Mouse (Mus musculus) liver, adult 2 months (tissue): Measurements from ENCODE around the gene Csk. TPM values are rescaled to one million over a fixed set of nuclear protein-coding genes. Genes with fewer than 3 reads are reported as not detected.
A peak's percentile ranks its signal among the peaks of the same experiment; 100 is the strongest.

Experiments used
- DNase-seq: peaks from one replicate; pipeline ENCODE4 v3.0.0-alpha.2; 2011; ENCODE audit warnings: low read depth, low spot score; ENCODE audit errors: extremely low read depth
- H3K27ac ChIP-seq: fragments of 200-500 bp; replicated peaks from 2 replicates; pipeline ENCODE4 v1.5.1; 2012; ENCODE audit warnings: low read depth, mild to moderate bottlenecking, control low read depth, inconsistent platforms, low read length; ENCODE audit not compliant: insufficient read depth
- H3K27me3 ChIP-seq: fragments of 200-500 bp; 2 replicates; pipeline ENCODE4 v1.6.1; 2012; ENCODE audit warnings: mild to moderate bottlenecking, moderate library complexity, low read length, inconsistent platforms; ENCODE audit not compliant: control insufficient read depth, insufficient read depth
- H3K36me3 ChIP-seq: fragments of 200-500 bp; 2 replicates; pipeline ENCODE4 v1.6.1; 2012; ENCODE audit warnings: low read length, inconsistent platforms; ENCODE audit not compliant: control insufficient read depth, insufficient read depth
- H3K4me1 ChIP-seq: fragments of 200-500 bp; 2 replicates; pipeline ENCODE4 v1.6.1; 2011; ENCODE audit warnings: low read length; ENCODE audit not compliant: control insufficient read depth, insufficient read depth
- H3K4me3 ChIP-seq: fragments of 200-500 bp; 2 replicates; pipeline ENCODE4 v1.5.1; 2011; ENCODE audit warnings: low read depth, mild to moderate bottlenecking, control low read depth, low read length, moderate library complexity; ENCODE audit not compliant: insufficient read depth
- H3K79me2 ChIP-seq: fragments of 200-500 bp; 2 replicates; pipeline ENCODE4 v1.6.1; 2012; ENCODE audit warnings: inconsistent platforms, mild to moderate bottlenecking, low read length, moderate library complexity; ENCODE audit not compliant: control insufficient read depth, insufficient read depth
- H3K9ac ChIP-seq: fragments of 200-500 bp; 2 replicates; pipeline ENCODE4 v1.6.1; 2012; ENCODE audit warnings: low read depth, mild to moderate bottlenecking, control low read depth, inconsistent platforms, low read length
- CTCF ChIP-seq: fragments of 200-500 bp; IDR thresholded peaks from 2 replicates; pipeline ENCODE4 v1.5.1; 2011; ENCODE audit warnings: low read depth, low read length, control low read depth
- POLR2A ChIP-seq: fragments of 200-500 bp; IDR thresholded peaks from 2 replicates; pipeline ENCODE4 v1.6.1; 2011; ENCODE audit warnings: low read length, control low read depth; ENCODE audit not compliant: insufficient read depth; ENCODE audit errors: extremely low read depth
- WGBS: fragments of 180-500 bp; shearing (Covaris S2); methylation state at CpG from one replicate; pipeline ENCODE4 v1.1.7; 2018; 5-methylcytosine and 5-hydroxymethylcytosine counted together
- polyA plus RNA-seq: library from polyadenylated mRNA; depleted of rRNA; stranded (reverse); fragments of >200 nt; gene quantifications from 2 replicates; pipeline ENCODE4 v1.2.3, GENCODE M21; 2012
- total RNA-seq: library from RNA; depleted of rRNA; stranded (reverse); fragments of >200 nt; gene quantifications from 2 replicates; pipeline ENCODE4 v1.2.3, GENCODE M21; 2014

Gene Csk
- total and polyA plus RNA-seq, 2 experiments, result 18.3 to 31.4 TPM

DNA sequence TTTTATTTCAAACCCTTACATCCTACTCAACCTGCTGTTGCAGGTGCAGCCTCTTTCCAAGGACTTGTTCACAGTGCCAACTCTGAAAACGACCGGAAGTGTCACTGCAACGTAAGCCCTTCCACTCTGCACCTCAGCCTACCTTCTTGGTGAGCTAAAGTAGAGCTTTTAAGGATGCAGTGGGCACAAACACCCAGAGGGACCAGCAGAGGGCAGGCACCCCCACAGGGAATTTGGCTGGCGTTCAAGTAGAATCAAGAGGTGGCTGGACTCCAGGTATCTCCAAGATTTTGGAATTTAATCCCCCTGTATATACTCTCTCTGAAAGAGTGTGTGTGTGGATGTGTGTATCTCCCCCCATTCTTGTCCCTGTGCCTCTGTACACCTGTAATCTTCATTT, 4.4 kb upstream of the Csk start:
- TF ChIP-seq POLR2A, result no peak
- no peak for TF ChIP-seq CTCF
- no peaks in the 10 kb centered on the region for H3K36me3 ChIP-seq
- H3K79me2 ChIP-seq, result no peaks in the 10 kb centered on the region
- no peak overlapping the region for H3K4me3 ChIP-seq
- no peak for DNase-seq
- 61% methylated on average over 4 of the region's 4 CpGs for WGBS
- no peaks in the 10 kb centered on the region for H3K27me3 ChIP-seq
- peaks cover 11% of the 10 kb centered on the region for H3K4me1 ChIP-seq
- H3K9ac ChIP-seq, result no peak overlapping the region
- H3K27ac ChIP-seq, result no peak overlapping the region

DNA sequence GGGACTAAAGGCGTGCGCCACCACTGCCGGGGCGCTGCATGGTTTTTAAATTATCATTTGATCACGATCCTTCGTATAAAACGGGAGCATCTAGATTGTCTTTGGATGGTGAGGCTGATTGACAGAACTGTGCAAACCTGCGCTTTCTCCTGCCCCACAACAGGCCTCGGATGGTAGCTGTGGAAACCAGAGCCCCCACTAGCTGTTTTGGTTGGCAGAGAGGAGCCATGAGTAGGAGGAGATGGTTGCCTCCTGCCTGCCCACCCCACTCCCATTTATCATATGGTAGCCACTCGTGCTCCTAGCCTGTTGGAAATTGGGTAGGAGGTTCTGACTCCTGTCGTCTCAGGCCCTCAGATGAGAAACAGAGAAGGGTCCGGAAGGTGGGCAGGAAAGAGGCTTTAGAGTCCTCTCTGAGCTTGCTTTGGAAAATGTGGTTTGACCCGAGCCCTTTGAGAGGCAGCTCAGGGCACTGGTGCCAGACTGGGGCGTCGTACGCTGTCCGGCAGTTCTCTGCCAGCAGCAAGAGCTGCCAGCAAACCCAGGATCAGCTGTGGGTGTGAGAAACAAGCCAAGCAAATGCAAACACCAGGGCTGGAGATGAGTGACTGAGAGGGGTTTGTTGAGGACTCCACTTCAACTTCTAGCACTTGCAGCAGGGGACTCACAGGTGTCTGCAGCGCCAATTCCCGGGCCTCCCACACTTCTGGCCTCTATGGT, 3.4 kb upstream of the Csk start:
- peak; percentile 81 for DNase-seq
- H3K27ac ChIP-seq, result no peak overlapping the region
- WGBS, result 68% methylated on average over 19 of the region's 19 CpGs
- TF ChIP-seq CTCF (no peak), POLR2A (no peak)
- H3K79me2 ChIP-seq, result no peaks in the 10 kb centered on the region
- no peaks in the 10 kb centered on the region for H3K27me3 ChIP-seq
- H3K4me1 ChIP-seq, result peaks cover 11% of the 10 kb centered on the region
- H3K36me3 ChIP-seq, result no peaks in the 10 kb centered on the region
- H3K9ac ChIP-seq, result no peak overlapping the region
- no peak overlapping the region for H3K4me3 ChIP-seq

DNA sequence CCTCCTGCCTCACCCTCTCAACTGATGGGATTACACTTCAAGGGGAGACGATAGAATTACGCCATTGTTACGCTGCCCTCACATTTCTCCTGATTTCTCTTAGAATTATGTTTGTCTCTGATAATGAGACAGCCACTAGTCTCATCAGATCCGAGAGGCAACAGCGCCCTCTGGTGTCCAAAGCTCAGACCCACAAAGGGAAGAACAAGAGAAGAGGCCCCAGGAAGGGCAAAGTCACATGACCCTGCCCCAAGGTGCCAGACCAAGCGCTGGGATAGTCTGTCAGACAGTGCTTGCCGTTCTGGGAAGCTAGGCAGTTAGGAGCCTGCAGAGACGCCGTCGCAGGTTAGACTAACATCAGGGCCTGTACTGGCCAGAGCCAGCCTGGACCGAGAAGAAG, 2.3 kb upstream of the Csk start:
- H3K9ac ChIP-seq, result peak overlapping the region; percentile 25
- H3K4me3 ChIP-seq, result no peak overlapping the region
- H3K27ac ChIP-seq, result no peak overlapping the region
- no peaks in the 10 kb centered on the region for H3K79me2 ChIP-seq
- peaks cover 9% of the 10 kb centered on the region for H3K4me1 ChIP-seq
- DNase-seq, result peak; percentile 77
- WGBS, result 3% methylated on average over 11 of the region's 11 CpGs
- no peaks in the 10 kb centered on the region for H3K36me3 ChIP-seq
- H3K27me3 ChIP-seq, result no peaks in the 10 kb centered on the region
- peak; percentile 82 for TF ChIP-seq CTCF
- TF ChIP-seq POLR2A, result no peak

DNA sequence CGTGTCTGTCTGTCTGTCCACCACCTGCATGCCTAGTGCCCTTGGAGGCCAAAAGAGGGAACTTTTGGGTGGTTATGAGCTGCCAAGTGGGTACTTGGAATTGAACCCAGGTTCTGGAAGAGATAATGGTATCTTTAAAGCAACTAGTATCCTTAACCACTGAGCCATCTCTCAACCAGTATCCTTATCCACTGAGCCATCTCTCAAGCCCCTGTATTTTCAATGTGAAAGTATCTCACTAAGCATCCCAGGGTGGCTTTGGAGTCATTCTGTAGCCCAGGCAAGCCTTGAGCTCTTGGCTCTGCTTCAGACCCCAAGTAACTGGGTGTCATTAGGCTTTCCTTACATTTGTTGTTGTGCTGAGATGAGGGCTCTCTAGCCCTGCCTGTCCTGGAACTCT, 1.5 kb upstream of the Csk start:
- 97% methylated on average over 1 of the region's 1 CpGs for WGBS
- TF ChIP-seq POLR2A (no peak), CTCF (no peak)
- Histone ChIP-seq H3K79me2 (no peaks in the 10 kb centered on the region), H3K36me3 (no peaks in the 10 kb centered on the region), H3K27ac (no peak overlapping the region), H3K27me3 (no peaks in the 10 kb centered on the region), H3K9ac (no peak overlapping the region), H3K4me1 (peaks cover 6% of the 10 kb centered on the region; the same call in 1 of the 2 replicates), H3K4me3 (no peak overlapping the region)
- no peak for DNase-seq

DNA sequence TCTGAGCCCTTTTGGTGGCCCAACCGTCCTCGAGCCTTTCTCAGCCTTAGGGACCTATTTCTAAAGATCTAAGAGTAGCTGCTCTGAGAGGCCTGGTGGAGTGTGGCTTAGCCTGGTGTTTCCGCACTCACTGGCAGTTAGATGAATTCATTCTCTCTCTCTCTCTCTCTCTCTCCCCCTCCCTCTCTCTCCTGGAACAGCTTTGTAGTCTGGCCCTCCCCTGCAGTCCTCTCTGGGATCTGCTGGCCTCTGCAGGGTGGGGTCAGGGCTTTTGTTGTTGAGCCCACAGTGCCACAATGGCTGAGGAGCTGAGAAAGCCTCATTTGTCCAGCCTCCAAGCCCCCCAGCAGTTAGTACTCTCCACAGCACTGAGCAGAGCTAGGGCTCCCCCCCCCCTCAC, 576 bp downstream of the Csk start:
- H3K27me3 ChIP-seq, result no peaks in the 10 kb centered on the region
- peak overlapping the region; percentile 12; the same call in 1 of the 2 replicates for H3K27ac ChIP-seq
- H3K79me2 ChIP-seq, result no peaks in the 10 kb centered on the region
- DNase-seq, result no peak
- no peak for TF ChIP-seq CTCF
- H3K4me3 ChIP-seq, result no peak overlapping the region
- no peaks in the 10 kb centered on the region for H3K36me3 ChIP-seq
- 93% methylated on average over 3 of the region's 3 CpGs for WGBS
- H3K4me1 ChIP-seq, result peaks cover 14% of the 10 kb centered on the region
- no peak overlapping the region for H3K9ac ChIP-seq

DNA sequence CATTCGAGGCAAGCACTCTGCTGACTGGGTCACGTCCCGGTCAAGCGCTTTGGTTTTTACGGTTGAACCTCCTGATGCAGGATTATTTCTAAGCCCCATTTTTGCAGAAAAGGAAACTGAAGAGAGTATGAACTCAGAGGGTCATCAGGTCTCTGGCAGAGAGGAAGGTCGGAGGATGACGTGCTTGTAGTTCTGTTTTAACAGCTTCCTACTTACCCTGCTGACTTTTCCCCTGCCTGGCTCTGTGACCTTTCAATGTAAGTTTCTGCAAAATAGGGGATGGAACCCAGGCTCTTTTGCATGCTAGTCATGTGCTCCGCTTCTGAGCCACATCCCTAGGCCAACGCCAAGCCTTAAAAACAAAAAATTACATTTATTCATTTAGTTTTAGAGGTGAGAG, 1.1 kb downstream of the Csk start:
- no peak for DNase-seq
- no peaks in the 10 kb centered on the region for H3K36me3 ChIP-seq
- 65% methylated on average over 9 of the region's 9 CpGs for WGBS
- H3K79me2 ChIP-seq, result no peaks in the 10 kb centered on the region
- no peak overlapping the region for H3K4me3 ChIP-seq
- H3K27ac ChIP-seq, result no peak overlapping the region; the same call in 1 of the 2 replicates
- no peaks in the 10 kb centered on the region for H3K27me3 ChIP-seq
- H3K4me1 ChIP-seq, result peaks cover 18% of the 10 kb centered on the region
- no peak for TF ChIP-seq POLR2A
- TF ChIP-seq CTCF, result no peak
- no peak overlapping the region for H3K9ac ChIP-seq
